Mouse (Mus musculus) MEL (cell line): ENCODE measurements at regions not wholly inside any gene's neighbourhood (a gene's known extent, or its start where the extent isn't known, plus 50 kb on each side); places are given as distances from the start of the nearest gene placed in this dataset.

Experiments used
- CTCF ChIP-seq, 3 experiments: IDR thresholded peaks in 2 of 3; conservative IDR thresholded peaks in 1 of 3; 2 replicates each; pipeline ENCODE4 v1.5.1; 2011 to 2012; ENCODE audit warnings: low read length in 3 of 3, low read depth in 2 of 3, mild to moderate bottlenecking in 2 of 3, improper control_type of control experiment in 1 of 3, inconsistent platforms in 1 of 3, mixed read lengths in 1 of 3, moderate library complexity in 1 of 3; ENCODE audit not compliant: control insufficient read depth in 1 of 3, insufficient read depth in 1 of 3, poor library complexity in 1 of 3, severe bottlenecking in 1 of 3
- E2F4 ChIP-seq: IDR thresholded peaks from 2 replicates; pipeline ENCODE4 v1.6.1; 2011; ENCODE audit warnings: low read depth, low read length, improper control_type of control experiment, borderline replicate concordance
- ELF1 ChIP-seq: IDR thresholded peaks from 2 replicates; pipeline ENCODE4 v1.6.1; 2014; ENCODE audit warnings: low read depth, mild to moderate bottlenecking, inconsistent platforms, low read length, improper control_type of control experiment, moderate library complexity
- EP300 ChIP-seq, 2 experiments: IDR thresholded peaks; 2 replicates each; pipeline ENCODE4 v1.6.1; 2011; ENCODE audit warnings: improper control_type of control experiment in 2 of 2, low read length in 2 of 2, low read depth in 1 of 2, mild to moderate bottlenecking in 1 of 2
- GATA1 ChIP-seq: IDR thresholded peaks from 2 replicates; pipeline ENCODE4 v1.6.1; 2011; ENCODE audit warnings: low read depth, low read length, improper control_type of control experiment
- HCFC1 ChIP-seq: IDR thresholded peaks from 2 replicates; pipeline ENCODE4 v1.6.1; 2012; ENCODE audit warnings: low read depth, mild to moderate bottlenecking, inconsistent platforms, low read length, improper control_type of control experiment, moderate library complexity
- MXI1 ChIP-seq: IDR thresholded peaks from 2 replicates; pipeline ENCODE4 v1.6.1; 2011; ENCODE audit warnings: mild to moderate bottlenecking, low read depth, low read length, improper control_type of control experiment
- MYB ChIP-seq: IDR thresholded peaks from 2 replicates; pipeline ENCODE4 v1.6.1; 2011; ENCODE audit warnings: mild to moderate bottlenecking, low read depth, low read length, improper control_type of control experiment
- MYC ChIP-seq: IDR thresholded peaks from 2 replicates; pipeline ENCODE4 v1.6.1; 2011; ENCODE audit warnings: low read depth, mild to moderate bottlenecking, low read length, improper control_type of control experiment, moderate library complexity
- POLR2A ChIP-seq, 2 experiments: IDR thresholded peaks; 2 replicates each; pipeline ENCODE4 v1.6.1; 2011 to 2012; ENCODE audit warnings: low read length in 2 of 2, mild to moderate bottlenecking in 2 of 2, control low read depth in 1 of 2, improper control_type of control experiment in 1 of 2, low read depth in 1 of 2, moderate library complexity in 1 of 2; ENCODE audit not compliant: control insufficient read depth in 1 of 2, insufficient read depth in 1 of 2, poor library complexity in 1 of 2
- SIN3A ChIP-seq: IDR thresholded peaks from 2 replicates; pipeline ENCODE4 v1.6.1; 2012; ENCODE audit warnings: low read length, improper control_type of control experiment, inconsistent platforms
- SMC3 ChIP-seq: IDR thresholded peaks from 2 replicates; pipeline ENCODE4 v1.6.1; 2011; ENCODE audit warnings: low read depth, low read length, improper control_type of control experiment

GRCm38 (mm10) chr2:109487591-109487990 lies 186.9 kb upstream of the Bdnf start:
- no peak for TF ChIP-seq POLR2A (IDR thresholded peaks at IDR 0.05; ENCODE audit: control insufficient read depth in 1 of 2, insufficient read depth in 1 of 2, low read depth in 1 of 2, low read length in 2 of 2, poor library complexity in 1 of 2)
- no peak for TF ChIP-seq E2F4
- no peak for TF ChIP-seq ELF1
- no peak for TF ChIP-seq HCFC1
- TF ChIP-seq EP300 (IDR thresholded peaks at IDR 0.05; ENCODE audit: low read depth in 1 of 2, low read length in 2 of 2), result no peak
- no peak for TF ChIP-seq SMC3
- no peak for TF ChIP-seq CTCF (IDR thresholded peaks at IDR 0.05 in 2 of 3, conservative IDR thresholded peaks at IDR 0.05 in 1 of 3; ENCODE audit: control insufficient read depth in 1 of 3, insufficient read depth in 1 of 3, low read depth in 2 of 3, low read length in 3 of 3, poor library complexity in 1 of 3, severe bottlenecking in 1 of 3)
- no peak for TF ChIP-seq SIN3A
- no peak for TF ChIP-seq MYC
- TF ChIP-seq MYB, result no peak
- TF ChIP-seq GATA1, result no peak
- no peak for TF ChIP-seq MXI1
